In the genomic region with DNA sequence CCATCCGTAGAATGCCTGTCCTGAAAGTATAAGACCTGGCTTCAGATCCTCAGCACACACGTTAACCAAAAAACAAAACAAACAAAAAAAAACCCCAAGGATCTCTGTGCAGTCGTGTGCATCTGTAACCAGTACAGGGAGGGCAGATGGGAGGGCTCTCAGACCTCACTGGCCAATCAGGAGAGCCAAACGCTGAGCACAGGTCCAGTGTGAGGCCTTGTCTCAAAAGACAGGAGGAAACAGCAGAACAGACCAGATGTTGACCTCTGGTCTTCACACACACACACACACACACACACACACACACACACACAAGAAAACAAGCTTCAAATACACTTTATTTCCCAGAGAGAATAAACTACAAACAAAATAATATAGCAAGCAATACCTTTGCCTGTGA, we compare ENCODE assay signal across 10 mouse cellular contexts. TPM values are rescaled to one million over a fixed set of nuclear protein-coding genes. Genes with fewer than 3 reads are reported as not detected.
DNase-seq lines count a peak whose midpoint lies in the region; ATAC-seq and TF ChIP-seq lines count a peak whose summit lies in the region.
"Had no signal": no experiment of that assay in that cellular context is flagged by ENCODE, and none has a peak within 500 bp of the region (broad histone marks: within the 10 kb centered on the region; RNA-seq: fewer than 3 reads in every experiment).

No protein-coding gene starts in this region.

- no peaks in the 10 kb centered on the region for H3K9me3 ChIP-seq in lung, embryonic 14.5 days (ENCODE audit: low read depth, low read length)

- intact Hi-C loops in left cerebral cortex, postnatal 14 days (cut with DNase I), result loop anchor here (5.0 kb wide), 3 partner anchors 48 to 132 kb away; a partner anchor contains a TSS

- no peaks in the 10 kb centered on the region for H3K4me1 ChIP-seq in lung, embryonic 14.5 days (ENCODE audit: insufficient read depth)

- no peak overlapping the region for H3K4me3 ChIP-seq in lung, embryonic 14.5 days (ENCODE audit: low read depth, low read length)

- TF ChIP-seq CTCF in lung, embryonic 14.5 days (IDR thresholded peaks at IDR 0.05; ENCODE audit: low read depth), result no peak

- H3K9ac ChIP-seq in lung, embryonic 14.5 days, result no peak overlapping the region

- ATAC-seq in lung, embryonic 14.5 days (ENCODE audit: insufficient read depth), result no peak
- no peak for ATAC-seq in cerebellum, adult (ENCODE audit: insufficient number of reproducible peaks, low FRiP score, low TSS enrichment)

- no peaks in the 10 kb centered on the region for H3K36me3 ChIP-seq in lung, embryonic 14.5 days (ENCODE audit: insufficient read depth)

- WGBS in lung, embryonic 14.5 days, result 8% methylated on average over 4 of the region's 4 CpGs

- peak; percentile 35 for DNase-seq in lung, embryonic 14.5 days
- no peak for DNase-seq in lung, postnatal 25 days (ENCODE audit: low spot score)
- peak; percentile 47 for DNase-seq in adrenal gland, adult 8-10 months
- peak; percentile 76 to 77 for DNase-seq in kidney, adult 8-10 months
- DNase-seq in retina, postnatal 1 day, result peak; percentile 60
- no peak for DNase-seq in left cerebral cortex, postnatal 14 days (ENCODE audit: low spot score in 2 of 2)
- no peak for DNase-seq in lung, adult 18-20 months
- DNase-seq: left cerebral cortex, postnatal 4 days; right cerebral cortex, postnatal 25 days had no signal

- H3K27ac ChIP-seq in lung, embryonic 14.5 days (ENCODE audit: low read depth), result no peak overlapping the region

- no peak overlapping the region for H3K4me2 ChIP-seq in lung, embryonic 14.5 days

- no peaks in the 10 kb centered on the region for H3K27me3 ChIP-seq in lung, embryonic 14.5 days (ENCODE audit: insufficient read depth, low read length)

RNA-seq across cellular contexts. Expression of a gene that starts 3.4 kb away (rescaled TPM):
- 19.9 and 20.3 TPM in 2 replicates for polyA plus RNA-seq in lung, embryonic 14.5 days (2014; fragmentation: Nextera tagmentation; extraction: Ambion mirVana)
- 10 to 100 TPM; 50.9 to 58.1 (median 51.5) TPM for total RNA-seq in adrenal gland, adult 8-10 months (2022)
- total RNA-seq in left cerebral cortex, postnatal 14 days (2021), result 10 to 100 TPM; 83.1 to 84.3 TPM

Comparison
In these comparisons a context has a peak if more than half of its experiments do, and no peak if none do; other contexts are left out.
1. DNase-seq: peak in lung, embryonic 14.5 days (single experiment), adrenal gland, adult 8-10 months (single experiment), kidney, adult 8-10 months (2 of 2) and retina, postnatal 1 day (single experiment); none in lung, postnatal 25 days (single experiment), left cerebral cortex, postnatal 14 days (0 of 2) and lung, adult 18-20 months (0 of 2).